Mouse (Mus musculus) hindbrain, postnatal 0 days (tissue): ENCODE measurements at regions not wholly inside any gene's neighbourhood (a gene's known extent, or its start where the extent isn't known, plus 50 kb on each side); places are given as distances from the start of the nearest gene placed in this dataset.

ENCODE experiments used
- ATAC-seq: fragments of 200-750 bp; cut with Nextera tagmentation; 2 replicates; pipeline ENCODE4 v1.8.0; 2017; ENCODE audit warnings: mild to moderate bottlenecking, moderate TSS enrichment, moderate library complexity
- DNase-seq: peaks from one replicate; pipeline ENCODE4 v3.0.0-alpha.2; 2015; ENCODE audit warnings: low spot score
- H3K27ac ChIP-seq: fragments of 300-500 bp; sonication (generic); 2 replicates; pipeline ENCODE4 v1.5.1; 2014; ENCODE audit warnings: mild to moderate bottlenecking
- H3K27me3 ChIP-seq: fragments of 300-500 bp; sonication (generic); 2 replicates; pipeline ENCODE4 v1.6.1; 2014; ENCODE audit warnings: low read length, mixed read lengths; ENCODE audit not compliant: insufficient read depth
- H3K36me3 ChIP-seq: fragments of 300-500 bp; sonication (generic); 2 replicates; pipeline ENCODE4 v1.6.1; 2014; ENCODE audit warnings: low read length, mixed read lengths; ENCODE audit not compliant: insufficient read depth
- H3K4me1 ChIP-seq: fragments of 300-500 bp; sonication (generic); 2 replicates; pipeline ENCODE4 v1.6.1; 2014; ENCODE audit warnings: antibody characterized with exemption, low read length, mixed read lengths; ENCODE audit not compliant: insufficient read depth
- H3K4me2 ChIP-seq: fragments of 300-500 bp; sonication (generic); 2 replicates; pipeline ENCODE4 v1.6.1; 2014; ENCODE audit warnings: low read depth, mild to moderate bottlenecking, low read length, moderate library complexity, mixed read lengths
- H3K4me3 ChIP-seq: fragments of 300-500 bp; sonication (generic); 2 replicates; pipeline ENCODE4 v1.5.1; 2014; ENCODE audit warnings: low read length
- H3K9ac ChIP-seq: fragments of 300-500 bp; sonication (generic); replicated peaks from 2 replicates; pipeline ENCODE4 v1.6.1; 2014; ENCODE audit warnings: mild to moderate bottlenecking, low read length, moderate library complexity, mixed read lengths
- H3K9me3 ChIP-seq: fragments of 300-500 bp; sonication (generic); 2 replicates; pipeline ENCODE4 v1.6.1; 2016; ENCODE audit warnings: low read length, mixed read lengths
- CTCF ChIP-seq: IDR thresholded peaks from 2 replicates; pipeline ENCODE4 v1.5.1; 2016; ENCODE audit warnings: antibody characterized with exemption, control low read depth, low read depth
- WGBS: fragments of 180-500 bp; shearing (Covaris S2); extraction: QIAGEN DNeasy Blood & Tissue Kit; methylation state at CpG from one replicate; pipeline ENCODE4 v1.1.7; 2014; 5-methylcytosine and 5-hydroxymethylcytosine counted together
- microRNA-seq, 2 experiments: library from miRNA; unstranded; fragments of <30 nt; microRNA quantifications; one replicate each; pipeline ENCODE4; 2016

DNA sequence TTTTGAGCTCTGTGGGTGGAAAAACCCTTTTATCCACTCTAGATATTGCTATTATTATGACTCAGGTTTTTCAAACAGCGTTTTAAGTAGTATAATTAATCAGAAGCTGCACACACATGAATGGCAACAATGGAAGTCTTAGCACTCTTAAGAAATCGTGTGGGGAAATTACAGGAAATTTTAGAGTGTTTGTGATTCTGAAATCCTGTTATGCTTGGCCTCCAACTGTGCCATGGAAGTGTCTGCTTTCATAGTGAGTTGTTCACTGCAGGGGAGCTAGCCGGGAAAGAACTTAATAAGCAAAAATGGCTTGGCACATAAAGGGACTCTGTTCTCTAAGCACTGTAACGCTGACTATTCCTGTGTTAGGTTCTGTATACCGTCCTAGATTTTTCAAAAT is 570.7 kb downstream of the Slco4c1 start:
- no peak overlapping the region for H3K27ac ChIP-seq
- WGBS, result 15% methylated on average over 5 of the region's 5 CpGs
- no peak for ATAC-seq

GRCm38 (mm10) chr1:96278046-96278576 is 593.9 kb downstream of the Slco4c1 start:
- Histone ChIP-seq H3K4me3 (no peak overlapping the region), H3K36me3 (no peaks in the 10 kb centered on the region), H3K4me2 (no peak overlapping the region), H3K27ac (no peak overlapping the region), H3K9me3 (no peaks in the 10 kb centered on the region), H3K9ac (no peak overlapping the region), H3K4me1 (no peaks in the 10 kb centered on the region), H3K27me3 (no peaks in the 10 kb centered on the region)
- no peak for TF ChIP-seq CTCF
- WGBS, result 91% methylated on average over 1 of the region's 1 CpGs
- ATAC-seq, result no peak
- DNase-seq, result no peak

More for the DNA sequence above, 570.7 kb downstream of the Slco4c1 start:
- H3K9me3 ChIP-seq, result no peaks in the 10 kb centered on the region
- TF ChIP-seq CTCF, result no peak
- H3K36me3 ChIP-seq, result no peaks in the 10 kb centered on the region
- H3K4me3 ChIP-seq, result no peak overlapping the region
- H3K27me3 ChIP-seq, result no peaks in the 10 kb centered on the region
- DNase-seq, result peak; percentile 27
- H3K9ac ChIP-seq, result no peak overlapping the region
- H3K4me1 ChIP-seq, result no peaks in the 10 kb centered on the region
- no peak overlapping the region for H3K4me2 ChIP-seq

DNA sequence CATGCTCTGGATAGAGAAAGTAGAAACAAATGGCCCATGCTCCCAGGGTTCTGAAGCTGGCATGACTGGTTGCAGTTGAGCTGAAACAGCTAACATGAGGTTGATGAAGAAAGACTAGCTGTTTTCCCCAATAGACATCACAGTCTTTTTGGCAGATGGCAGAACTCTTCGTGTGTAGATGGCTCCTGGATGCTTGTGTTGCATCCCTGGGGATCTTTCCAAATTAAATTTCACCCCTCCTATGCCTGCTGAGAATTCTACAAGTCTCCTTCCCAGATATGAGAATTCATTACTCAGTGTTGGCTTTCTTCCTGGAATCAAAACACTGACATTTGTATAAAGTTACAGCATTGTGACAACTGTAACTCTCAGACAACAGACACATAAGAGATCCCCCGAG is 595.3 kb downstream of the Slco4c1 start:
- ATAC-seq (no peak), DNase-seq (no peak)
- H3K4me3 ChIP-seq, result no peak overlapping the region

More for the DNA sequence above, 595.3 kb downstream of the Slco4c1 start:
- H3K4me1 ChIP-seq, result no peaks in the 10 kb centered on the region
- H3K9ac ChIP-seq, result no peak overlapping the region
- H3K36me3 ChIP-seq, result no peaks in the 10 kb centered on the region
- no peaks in the 10 kb centered on the region for H3K27me3 ChIP-seq
- no peak for TF ChIP-seq CTCF
- no peaks in the 10 kb centered on the region for H3K9me3 ChIP-seq
- 32% methylated on average over 2 of the region's 2 CpGs for WGBS
- H3K4me2 ChIP-seq, result no peak overlapping the region
- H3K27ac ChIP-seq, result no peak overlapping the region

Small RNA genes in the stretch of these regions (microRNA-seq; reads per million reads assigned to microRNA genes)
- 0 reads per million in 2 experiments for gene Gm22917
